Mouse (Mus musculus) kidney, embryonic 14.5 days (tissue): ENCODE data around the gene Prss46. TPM values are rescaled to one million over a fixed set of nuclear protein-coding genes. Genes with fewer than 3 reads are reported as not detected.
"Not testable (repeated sequence)": the region's sequence is repeated elsewhere in the genome, so short reads cannot be mapped to it uniquely, and the experiment has no call there.

Experiments
- ATAC-seq: fragments of 200-750 bp; cut with Nextera tagmentation; 2 replicates; pipeline ENCODE4 v1.8.0; 2017; ENCODE audit warnings: moderate number of reproducible peaks, mild to moderate bottlenecking, moderate TSS enrichment, moderate library complexity; ENCODE audit not compliant: low FRiP score, low TSS enrichment
- H3K27ac ChIP-seq: fragments of 300-500 bp; sonication (generic); 2 replicates; pipeline ENCODE4 v1.5.1; 2014; ENCODE audit warnings: low read depth, mild to moderate bottlenecking, low read length, moderate library complexity, mixed read lengths
- H3K27me3 ChIP-seq: fragments of 300-500 bp; sonication (generic); 2 replicates; pipeline ENCODE4 v1.6.1; 2014; ENCODE audit warnings: mild to moderate bottlenecking, low read length; ENCODE audit not compliant: control insufficient read depth, insufficient read depth
- H3K36me3 ChIP-seq: fragments of 300-500 bp; sonication (generic); 2 replicates; pipeline ENCODE4 v1.6.1; 2014; ENCODE audit warnings: low read length, mixed read lengths; ENCODE audit not compliant: control insufficient read depth, insufficient read depth
- H3K4me1 ChIP-seq: fragments of 300-500 bp; sonication (generic); 2 replicates; pipeline ENCODE4 v1.6.1; 2014; ENCODE audit warnings: low read length, mixed read lengths; ENCODE audit not compliant: control insufficient read depth, insufficient read depth
- H3K4me2 ChIP-seq: fragments of 300-500 bp; sonication (generic); replicated peaks from 2 replicates; pipeline ENCODE4 v1.6.1; 2014; ENCODE audit warnings: low read depth, mild to moderate bottlenecking, low read length
- H3K4me3 ChIP-seq: fragments of 300-500 bp; sonication (generic); 2 replicates; pipeline ENCODE4 v1.5.1; 2014; ENCODE audit warnings: mild to moderate bottlenecking, low read length
- H3K9ac ChIP-seq: fragments of 300-500 bp; sonication (generic); 2 replicates; pipeline ENCODE4 v1.6.1; 2014; ENCODE audit warnings: low read depth, mild to moderate bottlenecking, low read length, moderate library complexity
- H3K9me3 ChIP-seq: fragments of 300-500 bp; sonication (generic); 2 replicates; pipeline ENCODE4 v1.6.1; 2016; ENCODE audit warnings: low read length; ENCODE audit not compliant: control insufficient read depth
- WGBS: fragments of 180-500 bp; shearing (Covaris S2); extraction: QIAGEN DNeasy Blood & Tissue Kit; methylation state at CpG from one replicate; pipeline ENCODE4 v1.1.7; 2014; 5-methylcytosine and 5-hydroxymethylcytosine counted together
- polyA plus RNA-seq: library from polyadenylated mRNA; unstranded; fragments of >200 nt; fragmentation: Nextera tagmentation; extraction: Ambion mirVana; gene quantifications from 2 replicates; pipeline ENCODE4 v1.2.1, GENCODE M21; 2014

Prss46 gene
- polyA plus RNA-seq, result not detected in 2 replicates

- Histone ChIP-seq H3K36me3 (no peaks in the 10 kb centered on the region), H3K4me2 (no peak within 1 kb of the TSS), H3K4me3 (no peak within 1 kb of the TSS), H3K9me3 (no peaks in the 10 kb centered on the region), H3K27ac (no peak within 1 kb of the TSS), H3K9ac (no peak within 1 kb of the TSS), H3K4me1 (no peaks in the 10 kb centered on the region), H3K27me3 (no peaks in the 10 kb centered on the region)
- WGBS, result 75% methylated on average over 10 of the region's 10 CpGs
- no peak for ATAC-seq
These were observed at the start of gene Prss46 for GRCm38 (mm10) chr9:110844206-110844605. Gene Prss46 (plus strand): TSS chr9:110844506.

GRCm38 (mm10) chr9:110797013-110797412 lies 47.3 kb upstream of the Prss46 start:
- Histone ChIP-seq H3K4me3 (no peak overlapping the region), H3K36me3 (no peaks in the 10 kb centered on the region), H3K27ac (no peak overlapping the region), H3K27me3 (no peaks in the 10 kb centered on the region), H3K4me2 (no peak overlapping the region), H3K9ac (no peak overlapping the region), H3K9me3 (no peaks in the 10 kb centered on the region), H3K4me1 (no peaks in the 10 kb centered on the region)
- WGBS, result 82% methylated on average over 10 of the region's 10 CpGs
- no peak for ATAC-seq

- Histone ChIP-seq H3K36me3 (no peaks in the 10 kb centered on the region), H3K27me3 (no peaks in the 10 kb centered on the region), H3K9me3 (no peaks in the 10 kb centered on the region), H3K4me1 (no peaks in the 10 kb centered on the region), H3K4me2 (no peak within 1 kb of the TSS), H3K9ac (no peak within 1 kb of the TSS), H3K27ac (no peak within 1 kb of the TSS), H3K4me3 (no peak within 1 kb of the TSS)
- WGBS, result 94% methylated on average over 14 of the region's 14 CpGs
- ATAC-seq, result no peak
These were observed 46.4 kb upstream of the Prss46 start, which contains the start of gene Prss42 for GRCm38 (mm10) chr9:110797866-110798265. Gene Prss42 (plus strand): TSS chr9:110798166.

GRCm38 (mm10) chr9:110800834-110801479 lies 43.3 kb upstream of the Prss46 start:
- no peaks in the 10 kb centered on the region for H3K4me1 ChIP-seq
- 95% methylated on average over 8 of the region's 8 CpGs for WGBS
- no peaks in the 10 kb centered on the region for H3K9me3 ChIP-seq
- no peaks in the 10 kb centered on the region for H3K36me3 ChIP-seq
- H3K9ac ChIP-seq, result no peak overlapping the region
- H3K27me3 ChIP-seq, result no peaks in the 10 kb centered on the region
- no peak for ATAC-seq
- no peak overlapping the region for H3K4me3 ChIP-seq
- H3K27ac ChIP-seq, result no peak overlapping the region
- H3K4me2 ChIP-seq, result no peak overlapping the region

- Histone ChIP-seq H3K36me3 (no peaks in the 10 kb centered on the region), H3K9ac (no peak overlapping the region), H3K4me2 (no peak overlapping the region), H3K4me1 (no peaks in the 10 kb centered on the region), H3K27me3 (no peaks in the 10 kb centered on the region), H3K4me3 (no peak overlapping the region), H3K27ac (no peak overlapping the region), H3K9me3 (no peaks in the 10 kb centered on the region)
- WGBS, result 68% methylated on average over 4 of the region's 4 CpGs
- no peak for ATAC-seq
These were observed 41.0 kb upstream of the Prss46 start for GRCm38 (mm10) chr9:110803294-110803693.

- H3K9ac ChIP-seq, result no peak overlapping the region
- WGBS, result 84% methylated on average over 4 of the region's 4 CpGs
- no peaks in the 10 kb centered on the region for H3K9me3 ChIP-seq
- H3K4me3 ChIP-seq, result no peak overlapping the region
- H3K27me3 ChIP-seq, result no peaks in the 10 kb centered on the region
- H3K36me3 ChIP-seq, result no peaks in the 10 kb centered on the region
- ATAC-seq, result no peak
- no peak overlapping the region for H3K27ac ChIP-seq
- H3K4me2 ChIP-seq, result no peak overlapping the region
- H3K4me1 ChIP-seq, result no peaks in the 10 kb centered on the region
These were observed 34.3 kb upstream of the Prss46 start for GRCm38 (mm10) chr9:110810051-110810450.

- WGBS, result 60% methylated on average over 18 of the region's 18 CpGs
- no peak for ATAC-seq
- Histone ChIP-seq H3K27ac (no peak within 1 kb of the TSS), H3K36me3 (no peaks in the 10 kb centered on the region), H3K9me3 (no peaks in the 10 kb centered on the region), H3K9ac (no peak within 1 kb of the TSS), H3K4me2 (no peak within 1 kb of the TSS), H3K4me1 (no peaks in the 10 kb centered on the region), H3K27me3 (no peaks in the 10 kb centered on the region), H3K4me3 (no peak within 1 kb of the TSS)
These were observed 30.5 kb upstream of the Prss46 start, which contains the start of gene Prss44 for GRCm38 (mm10) chr9:110813789-110814188. Gene Prss44 (plus strand): TSS chr9:110813994.

- not testable (repeated sequence) for H3K36me3 ChIP-seq, H3K4me1 ChIP-seq, H3K9ac ChIP-seq, H3K27ac ChIP-seq, H3K27me3 ChIP-seq, H3K4me2 ChIP-seq, H3K9me3 ChIP-seq, H3K4me3 ChIP-seq, ATAC-seq
These were observed 23.8 kb upstream of the Prss46 start for GRCm38 (mm10) chr9:110820546-110820945.

- ATAC-seq, result no peak
- Histone ChIP-seq H3K9me3 (no peaks in the 10 kb centered on the region), H3K4me3 (no peak overlapping the region), H3K4me2 (no peak overlapping the region), H3K9ac (no peak overlapping the region), H3K27ac (no peak overlapping the region), H3K4me1 (no peaks in the 10 kb centered on the region), H3K27me3 (no peaks in the 10 kb centered on the region), H3K36me3 (no peaks in the 10 kb centered on the region)
- 86% methylated on average over 7 of the region's 7 CpGs for WGBS
These were observed 22.9 kb upstream of the Prss46 start for GRCm38 (mm10) chr9:110821436-110821835.
